Mouse (Mus musculus): ENCODE measurements around the gene Igfbp1.

DNA sequence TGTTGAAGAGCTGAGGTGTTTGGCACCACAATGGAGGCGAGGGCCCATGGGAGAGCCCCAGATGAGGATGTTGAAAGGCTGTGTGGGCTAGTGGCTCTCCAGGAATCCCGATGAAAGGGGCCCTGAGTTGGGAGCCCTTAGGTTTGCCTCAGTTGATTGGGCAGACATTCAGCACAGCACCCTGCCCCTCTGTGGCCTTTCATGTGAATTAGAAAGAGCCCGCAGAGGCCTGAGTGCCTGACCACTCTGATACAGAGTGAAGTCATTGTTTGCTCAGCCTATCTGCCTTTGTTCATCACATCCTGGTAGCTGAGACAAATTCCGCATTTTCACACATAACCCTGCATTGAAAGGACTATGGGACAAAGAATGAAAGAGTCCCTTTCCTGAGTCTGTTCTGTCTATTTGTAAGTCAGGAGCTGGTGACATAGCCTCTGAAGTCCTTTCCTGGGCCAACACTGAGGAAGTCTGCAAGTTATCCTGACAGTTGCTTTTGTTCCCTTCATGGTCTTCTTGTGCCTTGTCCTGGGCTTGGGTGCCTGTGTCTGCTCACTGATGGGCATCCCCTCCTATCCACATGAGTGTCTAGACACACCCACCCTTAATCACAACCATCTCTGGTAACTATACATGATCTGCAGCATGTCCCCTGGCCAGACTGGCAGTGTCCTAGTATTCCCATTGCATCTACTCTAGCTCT, 41.6 kb downstream of the Igfbp1 start:
- TF ChIP-seq POLR2A (IDR thresholded peaks at IDR 0.05; ENCODE audit: low read depth, low read length): no peak
- TF ChIP-seq CTCF (IDR thresholded peaks at IDR 0.05; ENCODE audit: extremely low read depth, insufficient read depth, insufficient read length, insufficient replicate concordance): no peak

All from spleen, adult 2 months (tissue).